Mouse (Mus musculus): Measurements from ENCODE around the gene Tgfbrap1. TPM values are rescaled to one million over a fixed set of nuclear protein-coding genes. Genes with fewer than 3 reads are reported as not detected.
"Not testable (repeated sequence)": the region's sequence is repeated elsewhere in the genome, so short reads cannot be mapped to it uniquely, and the experiment has no call there.

Tgfbrap1 gene
- total RNA-seq (2021): 10 to 100 TPM; 26.8 to 31.6 TPM
- long read RNA-seq, experiment 1, full-length matches to known transcripts: 16 of 22 reads
- long read RNA-seq, experiment 1, partial matches to known transcripts: 4 of 22 reads
- long read RNA-seq, experiment 1, other reads (novel, unspliced or antisense): 2 of 22 reads
- long read RNA-seq, experiment 2, full-length matches to known transcripts: 5 of 11 reads
- long read RNA-seq, experiment 2, partial matches to known transcripts: 2 of 11 reads
- long read RNA-seq, experiment 2, other reads (novel, unspliced or antisense): 4 of 11 reads

- peak; percentile 92 to 93 for DNase-seq (ENCODE audit: low spot score in 2 of 2)
These were observed at the start of gene Tgfbrap1, which contains the start of gene AI597479 for GRCm38 (mm10) chr1:43098031-43098984. Tgfbrap1 (minus strand) TSS chr1:43098637. AI597479 (plus strand) TSS chr1:43098710.

- no peak for DNase-seq (ENCODE audit: low spot score in 2 of 2)
These were observed 49.0 kb upstream of the Tgfbrap1 start for GRCm38 (mm10) chr1:43147474-43147873.

- no peak for DNase-seq (ENCODE audit: low spot score in 2 of 2)
These were observed 47.0 kb upstream of the Tgfbrap1 start for GRCm38 (mm10) chr1:43145388-43145787.

DNA sequence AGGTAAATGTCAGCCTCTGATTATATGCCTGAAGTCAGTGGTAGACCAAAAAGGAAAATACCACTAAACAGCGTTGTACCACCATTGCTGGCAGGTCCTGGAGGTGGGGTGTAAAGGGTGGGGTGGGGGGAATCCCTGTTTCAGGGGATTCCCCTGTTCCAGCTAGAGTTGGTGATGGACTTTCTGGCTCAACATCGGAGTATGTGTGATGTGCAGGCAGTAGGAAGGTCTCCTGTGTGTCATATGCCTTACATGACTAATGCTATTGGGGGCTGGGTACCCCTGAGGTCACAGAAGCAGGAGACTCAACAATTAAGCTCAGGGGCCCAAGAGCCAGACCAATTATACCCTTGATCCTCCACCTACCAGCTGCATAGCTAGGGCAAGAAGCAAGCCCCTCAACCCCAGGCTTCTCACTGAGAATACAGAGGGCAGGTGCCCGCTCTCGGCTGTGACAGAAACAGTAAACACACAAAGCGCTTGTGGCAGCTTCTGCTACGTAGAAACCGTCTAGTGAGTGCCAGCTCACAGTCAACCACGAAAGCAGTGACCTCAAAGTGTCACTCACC, 46.0 kb upstream of the Tgfbrap1 start:
- DNase-seq (ENCODE audit: low spot score in 2 of 2): no peak

GRCm38 (mm10) chr1:43143791-43144190, 45.4 kb upstream of the Tgfbrap1 start:
- DNase-seq (ENCODE audit: low spot score in 2 of 2): no peak

- DNase-seq (ENCODE audit: low spot score in 2 of 2): no peak
These were observed 44.8 kb upstream of the Tgfbrap1 start for GRCm38 (mm10) chr1:43143284-43143683.

- DNase-seq (ENCODE audit: low spot score in 2 of 2): no peak
These were observed 44.4 kb upstream of the Tgfbrap1 start for GRCm38 (mm10) chr1:43142849-43143248.

GRCm38 (mm10) chr1:43141555-43141961, 43.1 kb upstream of the Tgfbrap1 start:
- no peak for DNase-seq (ENCODE audit: low spot score in 2 of 2)

GRCm38 (mm10) chr1:43139587-43140266, 41.3 kb upstream of the Tgfbrap1 start:
- peak; percentile 76 to 83 for DNase-seq (ENCODE audit: low spot score in 2 of 2)

- DNase-seq (ENCODE audit: low spot score in 2 of 2): no peak
These were observed 39.9 kb upstream of the Tgfbrap1 start for GRCm38 (mm10) chr1:43138268-43138812.

GRCm38 (mm10) chr1:43137334-43137733, 38.9 kb upstream of the Tgfbrap1 start:
- no peak for DNase-seq (ENCODE audit: low spot score in 2 of 2)

- not testable (repeated sequence) for DNase-seq (ENCODE audit: low spot score in 2 of 2)
These were observed 38.1 kb upstream of the Tgfbrap1 start for GRCm38 (mm10) chr1:43136488-43137029.

DNA sequence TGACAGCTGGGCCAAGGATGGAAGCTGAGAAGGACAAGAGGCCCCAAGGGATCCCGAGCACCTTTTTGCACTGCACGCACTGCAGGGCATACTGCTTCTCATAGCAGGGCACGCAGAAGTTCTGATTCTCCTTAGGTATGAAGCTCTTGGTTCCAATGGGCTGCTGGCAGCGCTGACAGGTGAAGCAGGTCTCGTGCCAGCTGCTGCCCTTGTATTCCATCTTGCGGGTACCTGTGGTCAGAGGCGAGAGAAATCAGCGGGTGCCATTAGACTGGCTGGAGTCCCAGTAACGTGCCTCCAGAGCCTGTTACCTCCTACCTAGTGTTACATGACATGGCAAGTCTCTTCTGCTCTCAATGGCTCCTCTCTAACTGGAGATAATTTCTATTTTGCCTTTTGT, 33.2 kb upstream of the Tgfbrap1 start:
- no peak for DNase-seq (ENCODE audit: low spot score in 2 of 2)

DNA sequence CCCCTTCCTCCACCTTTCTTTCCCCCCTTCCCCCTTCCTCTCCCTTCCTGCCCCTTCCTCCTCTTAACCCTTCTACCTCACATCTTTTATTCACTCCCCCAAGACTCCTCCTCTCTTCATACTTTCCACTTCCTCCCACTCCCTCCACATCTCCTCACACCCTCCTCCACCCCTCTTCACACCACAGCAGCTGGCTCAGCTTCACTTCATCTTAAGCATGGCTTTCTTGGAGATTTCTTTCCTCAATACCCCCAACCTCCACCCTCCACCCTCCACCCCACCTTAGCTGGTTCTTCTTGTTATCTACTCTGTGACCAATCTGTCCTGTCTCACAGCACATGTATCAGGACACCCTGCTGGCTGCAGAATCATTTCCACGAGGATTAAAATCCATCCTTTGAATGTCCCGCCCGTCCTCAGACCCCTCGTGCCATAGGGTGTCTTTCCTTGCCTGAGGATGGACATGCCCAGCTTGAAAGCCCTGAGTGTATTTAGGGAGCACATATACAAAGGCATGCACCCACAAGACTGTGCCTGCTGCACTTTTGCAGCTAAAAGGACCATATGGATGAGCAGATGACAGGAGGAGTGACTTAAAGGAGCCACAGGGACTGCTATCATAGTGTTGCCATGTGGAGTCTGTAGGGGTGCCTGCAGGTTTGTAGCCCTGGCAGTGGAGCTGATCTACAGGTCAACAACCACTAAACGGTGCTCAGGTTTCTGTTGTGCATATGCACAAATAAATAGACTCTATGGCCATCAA, 32.0 kb upstream of the Tgfbrap1 start:
- DNase-seq (ENCODE audit: low spot score in 2 of 2): no peak

DNA sequence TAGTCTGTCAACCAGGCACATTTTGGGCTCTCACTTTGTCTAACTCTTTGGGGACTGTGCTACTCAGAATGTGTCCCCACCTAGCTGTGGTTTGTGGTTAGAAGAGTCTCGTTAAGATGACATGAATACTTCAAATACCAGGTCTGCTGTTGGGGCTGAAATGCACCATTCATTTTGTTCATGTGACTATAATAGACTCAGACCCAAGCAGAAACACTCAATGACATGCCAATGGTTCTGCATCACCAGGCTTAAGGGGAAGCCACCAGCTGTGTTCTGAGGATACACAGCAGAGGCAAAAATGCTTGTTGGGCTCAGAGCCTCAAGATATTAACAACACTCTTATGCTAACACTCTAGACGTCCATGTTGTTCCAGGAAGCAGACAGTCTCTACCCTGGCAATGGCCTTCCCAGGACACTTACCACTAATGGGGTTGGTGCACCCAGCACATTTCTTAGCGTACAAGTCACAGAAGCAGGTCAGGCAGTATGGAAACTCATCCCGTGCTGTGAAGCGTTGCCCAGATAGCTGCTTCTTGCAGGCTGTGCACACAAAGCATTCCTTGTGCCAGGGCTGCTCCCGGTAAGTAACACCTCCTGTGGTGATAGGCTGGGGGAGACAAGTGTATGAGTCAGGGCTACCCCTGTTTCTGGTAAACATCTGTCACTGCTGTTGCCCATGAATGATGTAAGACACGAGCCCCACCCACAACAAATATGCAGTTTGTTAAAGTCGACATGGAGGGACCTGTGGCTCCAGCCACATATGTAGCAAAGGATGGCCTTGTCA, 29.6 kb upstream of the Tgfbrap1 start:
- DNase-seq (ENCODE audit: low spot score in 2 of 2): no peak

GRCm38 (mm10) chr1:43127196-43127595, 28.8 kb upstream of the Tgfbrap1 start:
- DNase-seq (ENCODE audit: low spot score in 2 of 2): no peak

DNA sequence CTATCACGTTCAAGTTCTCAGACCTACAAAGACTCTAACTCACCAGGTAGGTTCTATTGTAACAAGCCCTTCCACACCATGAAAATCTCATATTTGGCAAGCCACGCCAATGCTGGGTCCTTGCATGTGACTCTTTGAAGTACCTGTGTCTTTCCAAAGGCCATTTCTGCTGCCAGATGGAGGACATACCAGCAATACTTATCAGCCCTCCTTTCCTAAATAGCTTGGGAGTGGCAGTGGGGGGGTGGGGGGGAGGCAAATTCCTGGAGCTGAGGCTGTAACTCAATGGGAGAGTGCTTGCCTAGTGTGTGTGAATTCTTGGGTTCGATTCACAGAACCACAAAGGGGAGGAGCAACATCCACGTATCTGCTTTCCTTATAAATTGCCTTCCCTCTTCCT, 26.3 kb upstream of the Tgfbrap1 start:
- DNase-seq (ENCODE audit: low spot score in 2 of 2): no peak

- DNase-seq (ENCODE audit: low spot score in 2 of 2): no peak
These were observed 24.2 kb upstream of the Tgfbrap1 start for GRCm38 (mm10) chr1:43122616-43123015.

DNA sequence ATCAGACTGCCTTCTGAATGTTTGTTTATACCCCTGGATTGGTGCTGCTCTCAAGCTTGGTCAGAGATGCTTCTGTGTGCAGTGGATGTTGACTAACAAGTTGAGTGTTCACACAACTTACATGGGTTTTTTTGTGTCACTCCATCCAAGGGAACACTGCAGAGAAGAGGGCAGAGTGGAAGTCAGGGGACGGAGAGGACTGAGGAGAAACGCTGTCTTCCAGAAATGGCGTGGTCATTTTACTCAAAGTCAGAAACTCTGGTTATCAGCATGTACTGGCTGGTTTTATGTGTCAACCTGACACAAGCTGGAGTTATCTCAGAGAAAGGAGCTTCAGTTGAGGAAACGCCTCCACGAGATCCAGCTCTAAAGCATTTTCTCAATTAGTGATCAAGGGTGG, 22.5 kb upstream of the Tgfbrap1 start:
- DNase-seq (ENCODE audit: low spot score in 2 of 2): no peak
